Mouse (Mus musculus) bone marrow macrophage, adult 2 months (primary cell): ENCODE data around the gene Snrk.

Experiments used
- CTCF ChIP-seq: IDR thresholded peaks from 2 replicates; pipeline ENCODE4 v1.5.1; 2012; ENCODE audit warnings: low read depth, mild to moderate bottlenecking, low read length, moderate library complexity
- POLR2A ChIP-seq: IDR thresholded peaks from 2 replicates; pipeline ENCODE4 v1.6.1; 2012; ENCODE audit warnings: mild to moderate bottlenecking, low read depth, low read length, borderline replicate concordance

DNA sequence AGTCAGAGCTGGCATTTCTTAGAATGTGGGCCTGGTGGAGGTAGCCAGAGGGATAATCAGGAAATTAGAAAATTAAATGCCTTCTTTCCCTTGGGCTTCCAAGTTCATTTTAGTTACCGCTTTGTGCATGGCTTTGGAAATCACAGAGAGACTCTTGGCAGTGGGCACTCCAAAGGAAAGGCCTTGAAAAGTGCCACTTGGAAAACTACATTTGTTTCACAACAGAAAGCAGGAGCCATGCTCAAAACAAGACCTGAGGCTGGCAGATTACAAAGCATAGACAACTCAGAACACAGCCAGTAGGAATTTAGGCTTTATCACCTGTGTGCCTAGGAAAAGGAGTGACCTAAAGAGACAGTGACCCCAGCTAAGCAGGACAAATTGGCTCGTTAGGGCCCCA, 49.4 kb upstream of the Snrk start:
- TF ChIP-seq POLR2A (no peak), CTCF (no peak)
